Mouse (Mus musculus): Measurements from ENCODE around the gene Nanos3.

Gene Nanos3

GRCm38 (mm10) chr8:84185117-84185516 lies at the start of gene Nanos3:
Gene Nanos3 (minus strand): TSS chr8:84185217.
- no peak for DNase-seq (ENCODE audit: low spot score)

GRCm38 (mm10) chr8:84233055-84233454 lies 48.0 kb upstream of the Nanos3 start:
- DNase-seq (ENCODE audit: low spot score): no peak

GRCm38 (mm10) chr8:84230735-84231134 lies 45.7 kb upstream of the Nanos3 start:
- no peak for DNase-seq (ENCODE audit: low spot score)

- no peak for DNase-seq (ENCODE audit: low spot score)
Measured at GRCm38 (mm10) chr8:84223322-84224029, 38.5 kb upstream of the Nanos3 start.

- DNase-seq (ENCODE audit: low spot score): no peak
Measured at GRCm38 (mm10) chr8:84222566-84223165, 37.6 kb upstream of the Nanos3 start.

- DNase-seq (ENCODE audit: low spot score): no peak
Measured at GRCm38 (mm10) chr8:84220105-84220504, 35.1 kb upstream of the Nanos3 start.

- no peak for DNase-seq (ENCODE audit: low spot score)
Measured at GRCm38 (mm10) chr8:84218143-84218542, 33.1 kb upstream of the Nanos3 start.

- no peak for DNase-seq (ENCODE audit: low spot score)
Measured at GRCm38 (mm10) chr8:84217206-84217605, 32.2 kb upstream of the Nanos3 start.

- no peak for DNase-seq (ENCODE audit: low spot score)
Measured at GRCm38 (mm10) chr8:84213277-84213676, 28.3 kb upstream of the Nanos3 start.

GRCm38 (mm10) chr8:84211881-84212563 lies 27.0 kb upstream of the Nanos3 start:
- no peak for DNase-seq (ENCODE audit: low spot score)

GRCm38 (mm10) chr8:84211202-84211601 lies 26.2 kb upstream of the Nanos3 start:
- DNase-seq (ENCODE audit: low spot score): no peak

GRCm38 (mm10) chr8:84210167-84210791 lies 25.3 kb upstream of the Nanos3 start:
- DNase-seq (ENCODE audit: low spot score): no peak

GRCm38 (mm10) chr8:84208381-84209380 lies 23.7 kb upstream of the Nanos3 start:
- no peak for DNase-seq (ENCODE audit: low spot score)

- no peak for DNase-seq (ENCODE audit: low spot score)
Measured at GRCm38 (mm10) chr8:84207811-84208210, 22.8 kb upstream of the Nanos3 start.

GRCm38 (mm10) chr8:84206666-84207065 lies 21.6 kb upstream of the Nanos3 start:
- DNase-seq (ENCODE audit: low spot score): no peak

GRCm38 (mm10) chr8:84205073-84205472 lies 20.1 kb upstream of the Nanos3 start:
- DNase-seq (ENCODE audit: low spot score): no peak

GRCm38 (mm10) chr8:84203975-84204772 lies 19.2 kb upstream of the Nanos3 start:
- DNase-seq (ENCODE audit: low spot score): no peak

GRCm38 (mm10) chr8:84202938-84203917 lies 18.2 kb upstream of the Nanos3 start:
- DNase-seq (ENCODE audit: low spot score): no peak

- no peak for DNase-seq (ENCODE audit: low spot score)
Measured at GRCm38 (mm10) chr8:84202466-84202865, 17.4 kb upstream of the Nanos3 start.
